Mouse (Mus musculus) midbrain, postnatal 0 days (tissue): ENCODE results near the gene Tmbim6. TPM values are rescaled to one million over a fixed set of nuclear protein-coding genes. Genes with fewer than 3 reads are reported as not detected.

ENCODE experiments used
- ATAC-seq: fragments of 200-750 bp; cut with Nextera tagmentation; 2 replicates; pipeline ENCODE4 v1.8.0; 2017; ENCODE audit warnings: moderate number of reproducible peaks, mild to moderate bottlenecking, moderate TSS enrichment, moderate library complexity; ENCODE audit not compliant: low FRiP score
- DNase-seq: peaks from one replicate; pipeline ENCODE4 v3.0.0-alpha.2; 2015; ENCODE audit warnings: low spot score
- H3K27ac ChIP-seq: fragments of 300-500 bp; sonication (generic); 2 replicates; pipeline ENCODE4 v1.5.1; 2014; ENCODE audit warnings: low read depth, mild to moderate bottlenecking, low read length, mixed read lengths
- H3K27me3 ChIP-seq: fragments of 300-500 bp; sonication (generic); 2 replicates; pipeline ENCODE4 v1.6.1; 2014; ENCODE audit warnings: low read length, control low read depth, mixed read lengths; ENCODE audit not compliant: insufficient read depth
- H3K36me3 ChIP-seq: fragments of 300-500 bp; sonication (generic); 2 replicates; pipeline ENCODE4 v1.6.1; 2014; ENCODE audit warnings: low read length, control low read depth, mixed read lengths; ENCODE audit not compliant: insufficient read depth
- H3K4me1 ChIP-seq: fragments of 300-500 bp; sonication (generic); 2 replicates; pipeline ENCODE4 v1.6.1; 2014; ENCODE audit warnings: mild to moderate bottlenecking, control low read depth, antibody characterized with exemption, low read length, mixed read lengths; ENCODE audit not compliant: insufficient read depth
- H3K4me2 ChIP-seq: fragments of 300-500 bp; sonication (generic); 2 replicates; pipeline ENCODE4 v1.6.1; 2014; ENCODE audit warnings: low read depth, mild to moderate bottlenecking, low read length, mixed read lengths; ENCODE audit not compliant: poor library complexity, severe bottlenecking
- H3K4me3 ChIP-seq: fragments of 300-500 bp; sonication (generic); 2 replicates; pipeline ENCODE4 v1.5.1; 2014; ENCODE audit warnings: low read depth, mild to moderate bottlenecking, low read length, moderate library complexity
- H3K9ac ChIP-seq: fragments of 300-500 bp; sonication (generic); replicated peaks from 2 replicates; pipeline ENCODE4 v1.6.1; 2014; ENCODE audit warnings: mild to moderate bottlenecking, low read length, moderate library complexity, mixed read lengths; ENCODE audit not compliant: poor library complexity, severe bottlenecking
- H3K9me3 ChIP-seq: fragments of 300-500 bp; sonication (generic); 2 replicates; pipeline ENCODE4 v1.6.1; 2016; ENCODE audit warnings: low read length, control low read depth
- CTCF ChIP-seq: IDR thresholded peaks from 2 replicates; pipeline ENCODE4 v1.5.1; 2016; ENCODE audit warnings: antibody characterized with exemption, mild to moderate bottlenecking
- WGBS: fragments of 180-500 bp; shearing (Covaris S2); extraction: QIAGEN DNeasy Blood & Tissue Kit; methylation state at CpG from one replicate; pipeline ENCODE4 v1.1.7; 2014; 5-methylcytosine and 5-hydroxymethylcytosine counted together
- polyA plus RNA-seq: library from polyadenylated mRNA; unstranded; fragments of >200 nt; fragmentation: Nextera tagmentation; extraction: Ambion mirVana; gene quantifications from 2 replicates; pipeline ENCODE4 v1.2.1, GENCODE M21; 2015
- total RNA-seq: library from RNA; depleted of rRNA; stranded (reverse); fragments of >200 nt; gene quantifications from 2 replicates; pipeline ENCODE4 v1.2.3, GENCODE M21; 2014

The Tmbim6 gene
- total and polyA plus RNA-seq, 2 experiments from 2014 or later: 327 TPM

DNA sequence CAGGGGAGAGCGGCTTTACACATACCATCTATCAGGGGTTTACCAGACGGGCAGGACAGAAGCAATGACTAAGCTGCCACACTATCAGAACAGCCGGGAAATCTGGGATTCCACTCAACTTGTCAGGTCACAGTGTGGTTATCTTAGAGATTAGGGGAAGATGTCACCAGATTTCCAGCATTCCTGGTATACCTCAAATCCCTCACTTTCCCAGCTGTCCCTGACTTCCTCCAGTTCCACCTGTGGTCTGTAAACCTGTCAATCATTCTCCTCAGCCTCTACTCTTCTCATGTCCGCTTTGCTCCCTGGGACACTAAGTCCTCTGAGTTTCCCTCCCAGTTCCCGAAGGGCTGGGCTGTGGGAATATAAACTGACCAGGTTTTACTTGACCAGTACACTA, 40.4 kb upstream of the Tmbim6 start:
- H3K36me3 ChIP-seq: no peaks in the 10 kb centered on the region
- no peak for TF ChIP-seq CTCF
- no peak overlapping the region for H3K4me3 ChIP-seq
- H3K4me2 ChIP-seq: no peak overlapping the region
- H3K27ac ChIP-seq: no peak overlapping the region
- no peaks in the 10 kb centered on the region for H3K9me3 ChIP-seq
- no peaks in the 10 kb centered on the region for H3K4me1 ChIP-seq
- no peaks in the 10 kb centered on the region for H3K27me3 ChIP-seq
- 81% methylated on average over 5 of the region's 5 CpGs for WGBS
- no peak for DNase-seq
- H3K9ac ChIP-seq: no peak overlapping the region
- no peak for ATAC-seq

DNA sequence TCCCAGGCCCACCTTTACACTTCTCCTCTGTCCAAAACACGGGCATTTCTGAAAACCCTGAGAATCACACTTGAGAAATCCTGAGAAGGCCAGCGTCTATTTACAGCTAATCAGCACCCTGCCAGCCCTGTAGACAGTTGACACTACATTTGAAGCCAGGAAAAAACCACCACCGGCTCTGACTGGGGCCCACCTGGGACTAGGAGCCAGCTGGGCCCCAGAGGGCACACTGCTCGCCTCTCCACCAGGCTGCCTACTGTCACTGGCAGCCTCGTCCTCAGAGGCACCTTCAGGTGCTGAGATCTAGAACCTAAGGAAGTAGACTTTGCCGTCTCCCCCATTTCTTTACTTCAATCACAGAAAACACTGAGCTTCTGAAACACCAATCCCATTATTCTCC, 37.0 kb upstream of the Tmbim6 start:
- DNase-seq (no peak), ATAC-seq (no peak)
- Histone ChIP-seq H3K4me2 (no peak overlapping the region), H3K36me3 (no peaks in the 10 kb centered on the region), H3K4me1 (no peaks in the 10 kb centered on the region), H3K27ac (no peak overlapping the region), H3K4me3 (no peak overlapping the region), H3K27me3 (no peaks in the 10 kb centered on the region), H3K9ac (no peak overlapping the region), H3K9me3 (no peaks in the 10 kb centered on the region)
- no peak for TF ChIP-seq CTCF
- 76% methylated on average over 6 of the region's 6 CpGs for WGBS

DNA sequence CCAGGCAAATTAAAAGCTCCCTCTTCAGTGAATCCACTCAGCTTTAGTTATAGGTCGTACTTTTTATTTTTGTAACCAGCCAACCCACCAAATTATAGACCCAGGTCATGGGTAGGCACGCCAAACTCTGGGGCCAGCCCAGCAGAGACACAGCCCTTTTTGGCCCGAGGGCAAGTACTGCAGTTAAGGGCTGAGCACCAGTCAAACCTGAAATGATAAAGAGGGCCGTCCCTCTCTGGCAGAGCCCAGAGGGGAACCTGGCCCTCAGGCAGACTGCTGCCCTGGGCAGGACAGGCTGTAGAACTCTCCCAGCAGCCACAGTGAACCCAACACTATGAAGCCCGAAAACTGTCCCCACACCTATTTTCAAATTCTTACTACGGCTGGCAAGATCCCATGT, 36.2 kb upstream of the Tmbim6 start:
- Histone ChIP-seq H3K9ac (no peak overlapping the region), H3K4me2 (no peak overlapping the region), H3K27me3 (no peaks in the 10 kb centered on the region), H3K27ac (no peak overlapping the region), H3K4me1 (no peaks in the 10 kb centered on the region), H3K36me3 (no peaks in the 10 kb centered on the region), H3K4me3 (no peak overlapping the region), H3K9me3 (no peaks in the 10 kb centered on the region)
- ATAC-seq: no peak
- no peak for DNase-seq
- TF ChIP-seq CTCF: no peak
- 83% methylated on average over 6 of the region's 6 CpGs for WGBS

DNA sequence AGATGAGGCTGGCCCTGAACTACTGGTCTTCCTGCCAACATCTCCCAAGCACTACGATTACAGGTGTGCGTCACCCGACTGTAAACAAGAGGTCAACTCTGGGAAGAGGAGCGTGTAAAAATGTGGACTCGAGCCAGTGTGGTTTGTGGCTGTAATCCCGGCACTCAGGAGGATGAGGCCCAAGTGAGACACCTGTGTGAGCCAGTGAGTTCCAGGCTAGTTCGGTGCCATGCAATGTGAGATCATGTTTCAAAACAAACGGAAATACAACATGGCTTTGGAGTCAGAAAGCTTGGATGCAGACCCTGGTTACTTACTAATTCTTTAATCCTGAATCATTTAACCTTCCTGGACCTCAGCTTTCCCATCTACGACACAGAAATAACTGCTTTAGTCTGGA, 33.7 kb upstream of the Tmbim6 start:
- ATAC-seq (no peak), DNase-seq (no peak)
- no peak overlapping the region for H3K4me3 ChIP-seq
- H3K27me3 ChIP-seq: no peaks in the 10 kb centered on the region
- H3K4me1 ChIP-seq: no peaks in the 10 kb centered on the region
- no peak for TF ChIP-seq CTCF
- no peak overlapping the region for H3K9ac ChIP-seq
- H3K36me3 ChIP-seq: no peaks in the 10 kb centered on the region
- H3K9me3 ChIP-seq: no peaks in the 10 kb centered on the region
- H3K27ac ChIP-seq: no peak overlapping the region
- WGBS: 87% methylated on average over 9 of the region's 9 CpGs
- H3K4me2 ChIP-seq: no peak overlapping the region

DNA sequence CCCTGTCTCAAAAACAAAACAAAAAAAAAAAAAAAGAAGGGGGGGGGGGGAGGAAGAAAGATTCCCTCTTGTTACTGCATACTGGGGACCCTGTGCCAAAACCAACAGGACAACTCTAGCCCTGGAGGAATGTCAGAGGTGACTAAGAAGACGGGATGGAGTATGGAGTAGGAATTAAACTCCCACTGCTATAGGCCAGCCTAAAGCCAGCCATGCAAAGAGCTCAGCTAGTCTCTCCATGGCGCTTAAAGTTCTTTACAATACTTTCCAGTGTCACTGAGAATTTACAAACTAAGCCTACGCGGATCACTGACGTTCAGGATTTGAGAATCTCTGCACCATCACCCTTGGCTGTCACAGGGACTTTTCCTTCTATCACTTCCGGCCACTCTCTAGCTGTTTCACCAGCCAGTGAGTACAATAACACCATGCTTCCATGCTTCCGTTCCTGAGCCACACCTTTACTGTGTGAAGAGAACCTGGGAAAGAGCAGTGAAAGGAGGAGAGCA, 28.6 kb upstream of the Tmbim6 start:
- ATAC-seq (no peak), DNase-seq (no peak)
- peaks cover 5% of the 10 kb centered on the region; the same call in 1 of the 2 replicates for H3K4me1 ChIP-seq
- no peak overlapping the region for H3K27ac ChIP-seq
- no peak overlapping the region for H3K9ac ChIP-seq
- H3K4me3 ChIP-seq: no peak overlapping the region
- TF ChIP-seq CTCF: no peak
- no peak overlapping the region for H3K4me2 ChIP-seq
- H3K9me3 ChIP-seq: no peaks in the 10 kb centered on the region
- H3K27me3 ChIP-seq: no peaks in the 10 kb centered on the region
- no peaks in the 10 kb centered on the region for H3K36me3 ChIP-seq
- WGBS: 53% methylated on average over 7 of the region's 7 CpGs

DNA sequence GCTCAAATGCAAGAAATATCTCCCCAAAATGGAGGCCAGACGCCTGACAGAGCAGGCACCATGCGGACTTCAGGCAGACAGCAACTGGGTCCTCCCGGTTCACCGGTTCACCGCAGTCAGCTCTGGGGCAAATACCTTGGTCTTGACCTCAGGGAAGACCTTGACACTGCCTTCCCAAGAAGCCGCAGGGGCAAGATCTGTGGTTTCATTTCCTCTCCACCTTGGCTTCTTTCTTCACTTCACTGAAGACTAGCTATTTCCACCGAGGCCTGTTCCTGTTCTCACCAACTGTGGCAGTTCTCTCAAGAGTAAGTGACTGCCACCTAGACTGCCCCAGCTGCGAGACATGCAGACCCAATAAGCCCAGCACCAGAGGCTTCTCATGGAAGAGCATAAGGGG, 27.8 kb upstream of the Tmbim6 start:
- H3K36me3 ChIP-seq: no peaks in the 10 kb centered on the region
- no peak overlapping the region for H3K4me3 ChIP-seq
- H3K27me3 ChIP-seq: no peaks in the 10 kb centered on the region
- ATAC-seq: no peak
- no peak for DNase-seq
- H3K9ac ChIP-seq: no peak overlapping the region
- H3K4me1 ChIP-seq: peaks cover 8% of the 10 kb centered on the region; the same call in 1 of the 2 replicates
- H3K9me3 ChIP-seq: no peaks in the 10 kb centered on the region
- TF ChIP-seq CTCF: no peak
- H3K27ac ChIP-seq: no peak overlapping the region
- WGBS: 78% methylated on average over 8 of the region's 8 CpGs
- H3K4me2 ChIP-seq: no peak overlapping the region
